Mouse (Mus musculus) heart, embryonic 10.5 days (tissue): ENCODE measurements around the gene Rhog. TPM values are rescaled to one million over a fixed set of nuclear protein-coding genes. Genes with fewer than 3 reads are reported as not detected.

Source experiments
- DNase-seq: peaks from one replicate; pipeline ENCODE4 v3.0.0-alpha.2; 2017; ENCODE audit warnings: low spot score
- H3K27ac ChIP-seq: fragments of 300-500 bp; sonication (generic); 2 replicates; pipeline ENCODE4 v1.5.1; 2016; ENCODE audit warnings: mild to moderate bottlenecking
- H3K27me3 ChIP-seq: fragments of 300-500 bp; sonication (generic); 2 replicates; pipeline ENCODE4 v1.6.1; 2016; ENCODE audit warnings: mild to moderate bottlenecking; ENCODE audit not compliant: poor library complexity, insufficient read depth, severe bottlenecking
- H3K36me3 ChIP-seq: fragments of 300-500 bp; sonication (generic); 2 replicates; pipeline ENCODE4 v1.6.1; 2016; ENCODE audit warnings: mild to moderate bottlenecking, moderate library complexity
- H3K4me1 ChIP-seq: fragments of 300-500 bp; sonication (generic); 2 replicates; pipeline ENCODE4 v1.6.1; 2016; ENCODE audit warnings: mild to moderate bottlenecking
- H3K4me3 ChIP-seq: fragments of 300-500 bp; sonication (generic); 2 replicates; pipeline ENCODE4 v1.5.1; 2016; ENCODE audit warnings: mild to moderate bottlenecking, moderate library complexity
- H3K9me3 ChIP-seq: fragments of 300-500 bp; sonication (generic); 2 replicates; pipeline ENCODE4 v1.6.1; 2016; ENCODE audit warnings: mild to moderate bottlenecking, moderate library complexity
- WGBS: fragments of 180-500 bp; shearing (Covaris S2); methylation state at CpG from one replicate; pipeline ENCODE4 v1.1.7; 2016; 5-methylcytosine and 5-hydroxymethylcytosine counted together
- polyA plus RNA-seq: library from polyadenylated mRNA; unstranded; fragments of >200 nt; fragmentation: Nextera tagmentation; extraction: Ambion mirVana; gene quantifications from 2 replicates; pipeline ENCODE4 v1.2.1, GENCODE M21; 2016

Gene Rhog
- polyA plus RNA-seq, 1 experiment from 2014 or later = 48.9 TPM

- H3K4me1 ChIP-seq = 0 out of 2 replicates have a peak, but pooled peaks cover 5% of the 10 kb centered on the region
- no peak overlapping the region for H3K4me3 ChIP-seq
- no peak overlapping the region for H3K27ac ChIP-seq
- no peaks in the 10 kb centered on the region for H3K9me3 ChIP-seq
- peaks cover 8% of the 10 kb centered on the region; the same call in 1 of the 2 replicates for H3K36me3 ChIP-seq
- no peaks in the 10 kb centered on the region for H3K27me3 ChIP-seq
- DNase-seq = no peak
Observed at GRCm38 (mm10) chr7:102200996-102201785, 54.7 kb downstream of the Rhog start.

- 0 out of 2 replicates have a peak, but pooled peaks cover under 1% of the 10 kb centered on the region for H3K4me1 ChIP-seq
- H3K36me3 ChIP-seq = peaks cover 8% of the 10 kb centered on the region; the same call in 1 of the 2 replicates
- H3K27ac ChIP-seq = no peak overlapping the region
- 80% methylated on average over 3 of the region's 3 CpGs for WGBS
- no peaks in the 10 kb centered on the region for H3K9me3 ChIP-seq
- DNase-seq = no peak
- H3K27me3 ChIP-seq = no peaks in the 10 kb centered on the region
- H3K4me3 ChIP-seq = no peak overlapping the region
Observed at GRCm38 (mm10) chr7:102200576-102200975, 55.3 kb downstream of the Rhog start.

- 84% methylated on average over 1 of the region's 1 CpGs for WGBS
- no peak overlapping the region for H3K27ac ChIP-seq
- no peak for DNase-seq
- no peaks in the 10 kb centered on the region for H3K9me3 ChIP-seq
- H3K4me3 ChIP-seq = no peak overlapping the region
- no peaks in the 10 kb centered on the region for H3K27me3 ChIP-seq
- H3K36me3 ChIP-seq = peaks cover 78% of the 10 kb centered on the region
- H3K4me1 ChIP-seq = no peaks in the 10 kb centered on the region
Observed at GRCm38 (mm10) chr7:102192356-102192755, 63.5 kb downstream of the Rhog start.

Other genes with a start within 250 kb of the Rhog start
- gene Il18bp, start 237.4 kb downstream of the Rhog start, polyA plus RNA-seq = 2.4 and 2.5 TPM in 2 replicates
- gene Rnf121, start 190.6 kb downstream of the Rhog start, polyA plus RNA-seq = 23.7 and 28.2 TPM in 2 replicates
- 26.4 and 33.5 TPM in 2 replicates for gene Xndc1, start 190.5 kb downstream of the Rhog start, polyA plus RNA-seq
- gene Xntrpc, start 190.3 kb downstream of the Rhog start, polyA plus RNA-seq = 1.5 and 1.7 TPM in 2 replicates
- not detected in 2 replicates for gene Trpc2, start 172.9 kb downstream of the Rhog start, polyA plus RNA-seq
- 8.1 and 18.4 TPM in 2 replicates for gene Art1, start 154.3 kb downstream of the Rhog start, polyA plus RNA-seq
- gene Art5, start 146.6 kb downstream of the Rhog start, polyA plus RNA-seq = 3.8 and 4.2 TPM in 2 replicates
- gene Chrna10, start 139.2 kb downstream of the Rhog start, polyA plus RNA-seq = 0.06 TPM in 2 replicates
- 36.6 and 36.7 TPM in 2 replicates for gene Nup98, start 45.9 kb downstream of the Rhog start, polyA plus RNA-seq
- 49.0 and 54.0 TPM in 2 replicates for gene Pgap2, start 45.8 kb downstream of the Rhog start, polyA plus RNA-seq
- gene Stim1, start 11.8 kb upstream of the Rhog start, polyA plus RNA-seq = 15.1 and 16.6 TPM in 2 replicates
- gene Rrm1, start 185.6 kb upstream of the Rhog start, polyA plus RNA-seq = 190 and 198 TPM in 2 replicates
- gene Olfr543, start 225.6 kb upstream of the Rhog start, polyA plus RNA-seq = 0.19 and 0.22 TPM in 2 replicates
- gene Olfr544, start 232.3 kb upstream of the Rhog start, polyA plus RNA-seq = 0.04 TPM in 2 replicates
- gene Olfr545, start 243.5 kb upstream of the Rhog start, polyA plus RNA-seq = 0.11 TPM in 1 of 2 replicates, not detected in the other